Mouse (Mus musculus): Measurements from ENCODE around the gene Timm8a1.
A peak's percentile ranks its signal among the peaks of the same experiment; 100 is the strongest.
"Not testable (repeated sequence)": the region's sequence is repeated elsewhere in the genome, so short reads cannot be mapped to it uniquely, and the experiment has no call there.

Gene Timm8a1

GRCm38 (mm10) chrX:134541145-134541954 lies at the start of gene Timm8a1:
Timm8a1 (minus strand) TSS chrX:134541865.
- peak; percentile 51 to 62 for DNase-seq (ENCODE audit: low spot score in 2 of 2)

- DNase-seq (ENCODE audit: low spot score in 2 of 2), result no peak
Measured at GRCm38 (mm10) chrX:134589836-134590235, 48.2 kb upstream of the Timm8a1 start.

DNA sequence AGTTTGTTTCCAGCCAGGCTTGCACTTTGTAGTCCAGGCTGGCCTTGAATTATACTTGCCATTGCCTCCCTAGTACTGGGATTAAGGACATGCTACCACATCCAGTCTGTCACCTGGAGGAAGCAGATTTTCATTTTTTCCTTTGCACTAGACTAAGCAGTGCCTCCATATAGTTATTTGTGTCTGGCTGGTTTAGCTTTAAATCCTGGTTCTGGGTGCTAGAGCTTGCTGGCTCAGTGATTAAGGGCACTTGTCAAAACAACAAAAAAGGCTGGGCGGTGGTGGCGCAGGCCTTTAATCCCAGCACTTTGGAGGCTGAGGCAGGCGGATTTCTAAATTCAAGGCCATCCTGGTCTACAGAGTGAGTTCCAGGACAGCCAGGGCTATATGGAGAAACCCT lies 47.3 kb upstream of the Timm8a1 start:
- DNase-seq (ENCODE audit: low spot score in 2 of 2), result no peak

DNA sequence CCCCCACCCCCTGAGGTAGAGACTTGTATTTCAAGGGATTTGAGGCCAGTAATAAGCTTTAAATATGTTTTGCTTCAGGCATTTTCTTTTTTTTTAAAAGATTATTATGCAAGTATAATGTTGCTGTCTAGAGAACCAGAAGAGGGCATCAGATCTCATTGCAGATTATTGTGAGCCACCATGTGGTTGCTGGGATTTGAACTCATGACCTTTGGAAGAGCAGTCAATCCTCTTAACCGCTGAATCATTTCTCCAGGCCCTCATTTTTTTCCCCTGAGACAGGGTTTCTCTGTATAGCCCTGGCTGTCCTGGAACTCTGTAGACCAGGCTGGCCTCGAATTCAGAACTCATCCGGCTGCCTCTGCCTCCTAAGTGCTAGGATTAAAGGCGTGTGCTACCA lies 46.6 kb upstream of the Timm8a1 start:
- DNase-seq (ENCODE audit: low spot score in 2 of 2), result no peak

- DNase-seq (ENCODE audit: low spot score in 2 of 2), result no peak
Measured at GRCm38 (mm10) chrX:134586447-134586846, 44.8 kb upstream of the Timm8a1 start.

DNA sequence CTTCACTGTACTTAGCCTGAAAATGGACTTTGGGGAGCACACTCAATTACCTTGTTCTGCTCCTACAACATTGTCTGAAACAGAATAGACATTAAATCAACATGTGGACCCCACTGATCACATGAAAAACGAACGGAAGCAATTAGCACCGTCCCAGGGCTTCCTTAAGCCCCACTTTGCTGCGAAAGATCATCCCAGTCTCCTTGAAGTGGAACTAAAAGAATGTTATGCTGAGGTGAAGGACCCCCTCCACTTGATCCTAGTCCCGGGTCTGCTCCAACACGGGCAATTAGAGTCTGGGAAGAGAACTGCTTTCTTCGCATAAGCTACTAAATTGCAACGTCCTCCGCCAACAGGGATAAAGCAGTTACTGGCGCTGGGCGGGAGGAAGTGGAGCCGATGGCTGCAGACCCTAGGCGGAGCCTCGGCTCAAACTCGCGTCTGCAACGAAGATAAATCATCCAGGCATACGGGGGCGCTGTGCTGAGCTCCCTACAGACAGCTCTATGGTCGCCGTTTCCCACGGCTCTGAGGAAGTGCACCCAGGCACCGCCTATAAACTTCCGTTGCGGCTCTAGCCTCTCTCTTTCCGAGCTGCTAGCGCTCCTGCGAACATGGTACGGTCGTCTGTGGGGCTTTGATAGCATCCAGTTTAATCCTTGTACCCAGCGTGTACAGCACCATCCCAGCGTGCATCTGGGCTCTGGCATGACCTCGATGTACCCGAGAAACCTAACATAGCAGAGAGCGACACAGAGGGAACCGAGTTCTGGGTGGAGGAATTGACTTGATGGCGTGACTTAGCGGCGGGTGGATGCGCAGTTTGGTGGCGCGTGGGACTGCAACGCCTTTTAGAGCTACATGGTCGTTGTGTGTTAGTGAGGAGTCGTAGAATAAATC lies 43.7 kb upstream of the Timm8a1 start, which contains the start of gene Rpl36a:
Rpl36a (plus strand) TSS at position 552 of the 900 bp plus-strand sequence.
- peak; percentile 86 to 94 for DNase-seq (ENCODE audit: low spot score in 2 of 2)

GRCm38 (mm10) chrX:134582888-134583669 lies 41.4 kb upstream of the Timm8a1 start, which contains the start of gene Btk:
Btk (minus strand) TSS chrX:134583570.
- no peak for DNase-seq (ENCODE audit: low spot score in 2 of 2)

GRCm38 (mm10) chrX:134582270-134582669 lies 40.6 kb upstream of the Timm8a1 start:
- DNase-seq (ENCODE audit: low spot score in 2 of 2), result no peak

- DNase-seq (ENCODE audit: low spot score in 2 of 2), result no peak
Measured at GRCm38 (mm10) chrX:134580528-134581305, 39.1 kb upstream of the Timm8a1 start.

- no peak for DNase-seq (ENCODE audit: low spot score in 2 of 2)
Measured at GRCm38 (mm10) chrX:134577896-134578295, 36.2 kb upstream of the Timm8a1 start.

DNA sequence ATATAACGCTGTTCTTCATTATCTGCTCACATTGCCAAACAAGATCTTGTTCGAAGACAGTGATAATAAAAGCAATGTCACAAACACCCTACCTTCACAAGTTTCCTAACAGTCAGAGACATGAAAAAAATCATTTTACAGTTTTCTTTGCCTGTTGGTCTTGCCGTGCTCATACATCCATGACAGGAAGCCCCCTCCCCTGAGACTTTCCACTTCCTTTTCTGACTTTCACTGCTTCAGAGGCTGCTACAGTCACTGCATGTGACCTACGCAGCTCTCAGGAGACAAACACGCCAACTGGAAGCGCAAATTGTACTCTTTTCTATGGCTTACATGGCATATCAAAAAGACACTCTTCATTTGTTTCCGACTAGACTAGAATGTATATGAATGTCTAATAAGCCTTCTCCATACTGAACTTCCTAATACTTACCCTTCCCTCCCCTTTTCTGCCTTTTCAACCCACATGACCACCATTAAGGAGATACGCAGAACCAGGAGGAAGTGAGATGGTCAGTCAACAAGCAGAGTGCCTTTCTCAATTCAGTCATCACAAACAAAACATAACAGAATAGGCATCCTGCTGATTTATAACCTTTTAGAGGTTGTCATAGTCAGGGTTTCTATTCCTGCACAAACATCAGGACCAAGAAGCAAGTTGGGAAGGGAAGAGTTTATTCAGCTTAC lies 25.0 kb upstream of the Timm8a1 start:
- no peak for DNase-seq (ENCODE audit: low spot score in 2 of 2)

GRCm38 (mm10) chrX:134564326-134564725 lies 22.7 kb upstream of the Timm8a1 start:
- DNase-seq (ENCODE audit: low spot score in 2 of 2), result no peak

- no peak for DNase-seq (ENCODE audit: low spot score in 2 of 2)
Measured at GRCm38 (mm10) chrX:134554425-134554824, 12.8 kb upstream of the Timm8a1 start.

- no peak for DNase-seq (ENCODE audit: low spot score in 2 of 2)
Measured at GRCm38 (mm10) chrX:134553326-134553725, 11.7 kb upstream of the Timm8a1 start.

DNA sequence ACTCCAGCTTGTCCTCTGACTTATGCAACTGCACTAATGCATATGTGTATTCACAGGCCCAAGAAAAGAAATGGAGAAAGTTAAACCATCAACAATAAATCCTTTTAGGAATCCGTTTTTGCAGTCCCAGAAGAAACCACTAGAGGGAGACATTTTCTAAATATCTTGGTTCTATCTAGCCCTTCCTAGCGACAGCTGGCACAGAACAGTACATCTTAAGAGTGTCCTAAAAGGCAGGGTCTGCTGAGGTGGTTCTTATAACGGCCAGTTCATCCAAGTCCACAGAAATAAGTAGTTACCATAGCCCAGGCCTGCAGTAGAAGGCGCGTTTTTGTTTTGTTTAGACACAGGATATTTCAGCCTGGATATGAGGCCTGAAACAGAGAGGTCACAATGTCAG lies 9.2 kb upstream of the Timm8a1 start:
- no peak for DNase-seq (ENCODE audit: low spot score in 2 of 2)

DNA sequence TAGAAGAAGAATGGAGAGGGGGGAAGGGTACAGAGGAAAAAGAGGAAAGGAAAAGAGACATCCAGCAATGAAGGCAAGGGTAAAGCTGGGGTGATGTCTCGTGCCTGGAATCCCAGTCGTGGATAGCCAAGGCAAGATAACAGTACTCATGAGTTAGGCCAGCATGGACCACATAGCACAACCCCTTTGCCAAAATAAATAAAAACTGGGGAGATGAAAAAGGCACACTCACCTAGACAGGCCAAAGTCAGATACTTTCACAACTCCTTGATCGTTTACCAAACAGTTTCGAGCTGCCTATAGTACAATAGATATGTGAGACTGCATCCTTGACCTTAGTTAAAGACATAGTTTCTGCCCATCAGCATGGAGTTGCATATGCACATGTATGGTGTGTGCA lies 5.7 kb upstream of the Timm8a1 start:
- no peak for DNase-seq (ENCODE audit: low spot score in 2 of 2)

- no peak for DNase-seq (ENCODE audit: low spot score in 2 of 2)
Measured at GRCm38 (mm10) chrX:134541955-134542308, 267 bp upstream of the Timm8a1 start.

GRCm38 (mm10) chrX:134540414-134541135 lies 1.1 kb downstream of the Timm8a1 start:
- DNase-seq (ENCODE audit: low spot score in 2 of 2), result no peak

DNA sequence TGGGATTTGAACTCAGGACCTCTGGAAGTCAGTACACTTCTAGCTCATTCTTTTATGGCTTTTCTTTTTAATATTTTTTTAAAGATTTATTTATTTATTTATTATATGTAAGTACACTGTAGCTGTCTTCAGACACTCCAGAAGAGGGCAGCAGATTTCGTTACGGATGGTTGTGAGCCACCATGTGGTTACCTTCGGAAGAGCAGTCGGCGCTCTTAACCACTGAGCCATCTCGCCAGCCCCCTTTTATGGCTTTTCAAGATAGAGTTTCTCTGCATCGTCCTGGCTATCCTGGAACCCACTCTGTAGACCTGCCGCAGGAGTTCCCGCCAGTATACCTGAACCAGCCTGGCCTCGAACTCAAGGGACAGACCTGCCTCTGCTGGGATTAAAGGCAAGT lies 1.9 kb downstream of the Timm8a1 start:
- DNase-seq (ENCODE audit: low spot score in 2 of 2), result not testable (repeated sequence)

GRCm38 (mm10) chrX:134533346-134533745 lies 8.3 kb downstream of the Timm8a1 start:
- DNase-seq (ENCODE audit: low spot score in 2 of 2), result no peak
